Mouse (Mus musculus): ENCODE measurements around the gene Ugt1a2.
"Not testable (repeated sequence)": the region's sequence is repeated elsewhere in the genome, so short reads cannot be mapped to it uniquely, and the experiment has no call there.

Gene Ugt1a2

DNA sequence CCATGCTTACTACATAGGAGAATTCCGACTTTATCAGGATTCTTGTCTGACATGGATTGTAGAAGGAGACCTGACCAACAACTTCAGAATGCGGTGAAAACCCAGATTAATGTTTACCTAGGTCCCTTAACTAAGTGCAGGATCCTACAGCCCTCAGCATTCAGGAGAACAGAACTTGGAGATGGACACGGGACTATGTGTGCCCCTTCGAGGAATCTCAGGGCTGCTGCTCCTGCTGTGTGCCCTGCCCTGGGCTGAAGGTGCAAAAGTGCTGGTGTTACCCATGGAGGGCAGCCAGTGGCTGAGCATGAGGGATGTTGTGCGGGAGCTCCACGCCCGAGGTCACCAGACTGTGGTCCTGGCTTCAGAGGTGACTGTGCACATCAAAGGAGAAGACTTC is at the start of gene Ugt1a2:
TSS of gene Ugt1a2 (plus strand) at position 146 of the 400 bp plus-strand sequence.
- no peak for DNase-seq (ENCODE audit: extremely low read depth, low read depth)

DNA sequence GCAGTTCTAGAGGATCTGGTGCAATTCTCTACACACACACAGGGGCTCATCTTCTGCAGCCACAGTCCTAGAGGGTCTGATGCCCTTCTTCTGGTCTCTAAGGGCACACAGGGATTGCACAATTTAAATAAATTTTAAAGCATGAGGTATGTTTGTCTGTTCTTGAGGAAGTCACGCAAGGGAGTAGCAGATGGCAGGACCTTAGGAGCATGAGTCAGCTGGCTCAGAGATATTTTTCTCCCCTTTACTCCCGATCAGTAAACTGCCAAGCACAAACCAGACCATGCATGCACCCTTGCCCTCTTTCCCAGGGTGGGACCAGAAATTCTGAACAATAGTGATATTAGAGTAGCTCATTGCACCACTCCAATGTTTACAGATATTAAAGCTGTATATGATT is 42.0 kb upstream of the Ugt1a2 start:
- DNase-seq (ENCODE audit: extremely low read depth, low read depth) = no peak

DNA sequence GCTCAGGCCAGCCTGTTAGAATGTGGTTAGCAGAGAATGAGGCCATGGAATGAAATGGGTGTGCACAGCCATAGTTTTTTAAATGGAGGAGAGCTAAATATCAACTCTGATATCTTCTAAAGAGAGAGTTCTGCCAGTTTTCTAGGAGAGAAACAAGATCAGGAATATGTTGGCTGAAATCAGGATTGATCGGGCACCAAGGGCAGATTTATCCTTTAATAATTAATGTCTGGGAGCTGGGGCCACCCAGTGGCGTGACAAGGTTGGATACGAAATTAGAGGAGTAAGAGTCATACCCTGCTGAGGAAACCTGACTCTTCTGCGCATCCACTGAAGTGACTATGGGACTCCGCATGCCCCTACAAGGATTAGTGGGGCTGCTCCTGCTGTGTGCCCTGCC is 34.7 kb upstream of the Ugt1a2 start, which contains the start of gene Ugt1a5:
TSS of gene Ugt1a5 (plus strand) at position 302 of the 400 bp plus-strand sequence.
- DNase-seq (ENCODE audit: extremely low read depth, low read depth) = no peak

DNA sequence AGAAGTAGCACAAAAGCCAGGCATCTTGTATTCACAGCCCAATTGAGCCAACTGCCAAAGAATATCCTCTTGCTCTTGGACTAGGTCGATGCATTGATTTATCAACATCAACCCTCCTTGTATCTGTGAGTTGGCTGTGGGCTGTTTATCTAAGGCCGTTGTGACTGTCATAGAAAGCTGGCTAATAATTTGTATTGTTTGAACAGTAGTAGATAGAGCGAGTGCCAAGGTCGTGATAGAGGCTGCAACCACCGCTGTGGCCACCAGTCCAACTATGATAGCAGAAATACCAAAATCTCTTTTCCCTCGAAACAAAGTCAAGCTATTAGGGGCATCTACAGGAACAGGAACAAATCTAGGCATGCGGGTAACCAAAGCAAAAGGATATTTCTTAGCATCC is 28.2 kb upstream of the Ugt1a2 start:
- not testable (repeated sequence) for DNase-seq (ENCODE audit: extremely low read depth, low read depth)

DNA sequence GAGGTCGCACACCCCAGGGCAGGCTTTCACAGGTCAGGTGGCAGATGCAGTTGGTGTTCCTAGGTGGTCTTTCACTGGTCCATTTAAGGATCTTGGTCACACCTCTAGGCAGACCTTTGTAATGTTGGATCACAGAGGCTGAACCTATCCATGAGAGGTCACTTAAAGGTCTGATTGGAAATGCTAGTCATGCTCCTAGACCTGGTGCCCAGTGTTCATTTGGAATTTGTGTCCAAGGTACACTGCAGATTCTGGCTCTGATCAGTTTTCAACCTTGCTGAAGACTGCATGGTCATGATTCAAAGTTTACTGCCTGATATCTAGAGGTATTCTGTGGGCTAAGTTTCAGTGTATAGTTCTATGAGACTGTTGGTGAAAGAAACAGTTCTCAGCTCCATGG is 20.7 kb upstream of the Ugt1a2 start:
- no peak for DNase-seq (ENCODE audit: extremely low read depth, low read depth)

DNA sequence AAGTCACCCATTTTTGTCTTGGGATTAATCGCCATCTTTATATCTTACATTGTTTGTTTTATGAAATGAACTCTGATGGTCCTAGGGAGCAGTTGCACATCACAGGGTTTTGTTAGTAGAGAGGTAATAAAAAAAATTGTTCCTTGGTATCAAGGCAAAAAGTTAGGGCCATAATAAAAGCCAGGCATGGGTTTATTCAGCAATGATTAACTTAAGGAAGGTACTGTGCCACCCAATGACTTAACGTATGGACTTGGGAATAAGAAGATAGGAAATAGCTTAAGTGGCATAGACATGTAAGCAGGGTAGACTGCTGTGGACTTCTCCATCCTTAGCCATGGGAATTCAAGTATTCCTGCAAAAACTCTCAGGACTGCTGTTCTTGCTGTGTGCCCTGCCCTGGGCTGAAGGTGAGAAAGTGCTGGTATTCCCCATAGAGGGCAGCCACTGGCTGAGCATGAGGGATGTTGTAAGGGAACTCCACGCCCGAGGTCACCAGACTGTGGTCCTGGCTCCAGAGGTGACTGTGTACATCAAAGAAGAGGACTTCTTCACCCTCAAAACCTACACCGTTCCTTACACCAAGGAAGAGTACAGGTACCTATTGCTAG is 14.0 kb upstream of the Ugt1a2 start:
- no peak for DNase-seq (ENCODE audit: extremely low read depth, low read depth)

DNA sequence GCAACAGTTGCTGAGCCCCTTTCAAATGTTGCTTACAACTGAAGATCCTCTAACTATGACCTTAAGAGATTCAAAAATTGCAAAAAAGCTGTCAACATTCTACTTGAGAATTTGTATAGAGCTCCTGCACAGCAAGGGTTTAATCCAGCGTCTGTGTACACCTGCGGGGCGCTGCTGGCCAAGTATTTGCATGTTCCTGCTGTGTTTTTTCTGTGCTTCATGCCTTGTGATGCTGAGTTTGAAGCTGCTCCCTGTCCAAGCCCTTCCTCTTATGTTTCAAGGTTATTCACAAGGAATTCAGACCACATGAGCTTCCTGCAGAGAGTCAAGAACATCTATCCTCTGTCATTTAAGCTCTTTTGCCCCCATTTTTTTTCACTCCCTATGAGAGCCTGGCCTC is 8.3 kb upstream of the Ugt1a2 start:
- no peak for DNase-seq (ENCODE audit: extremely low read depth, low read depth)

DNA sequence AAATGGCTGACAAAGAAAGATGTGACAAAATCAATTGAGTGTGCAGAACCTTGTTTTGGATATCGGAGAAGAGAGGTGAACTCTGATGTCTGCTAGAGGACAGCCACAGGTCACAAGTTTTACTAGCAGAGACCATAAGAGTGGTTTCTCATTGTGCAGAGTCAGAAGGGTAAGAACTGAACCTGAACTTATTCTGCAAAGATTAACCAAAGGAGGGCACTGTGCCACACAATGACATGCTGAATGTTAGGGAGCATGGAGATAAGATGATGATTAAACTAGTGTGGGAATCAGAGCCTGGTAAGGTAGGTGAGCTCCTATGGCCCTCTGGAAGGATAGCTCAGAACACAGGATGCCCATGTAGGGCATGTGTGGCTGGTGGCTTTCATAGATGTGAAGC is 4.7 kb upstream of the Ugt1a2 start:
- no peak for DNase-seq (ENCODE audit: extremely low read depth, low read depth)

DNA sequence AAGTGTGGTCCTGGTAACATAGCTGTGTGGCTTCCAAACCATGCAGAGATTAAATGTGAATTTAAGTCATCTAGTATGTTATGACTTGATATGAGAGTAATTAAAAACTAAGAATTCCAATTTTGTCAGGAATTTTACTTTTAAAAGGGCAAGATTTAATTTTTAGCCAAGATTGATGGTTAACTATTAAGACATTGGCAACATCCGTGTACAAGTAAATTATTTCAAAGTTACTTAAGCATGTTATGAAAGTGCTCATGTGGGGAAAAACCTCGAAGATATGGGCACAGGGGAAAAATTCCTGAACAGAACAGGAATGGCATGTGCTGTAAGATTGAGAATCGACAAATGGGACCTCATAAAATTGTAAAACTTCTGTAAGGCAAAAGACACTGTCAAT is 3.0 kb upstream of the Ugt1a2 start:
- DNase-seq (ENCODE audit: extremely low read depth, low read depth) = no peak

DNA sequence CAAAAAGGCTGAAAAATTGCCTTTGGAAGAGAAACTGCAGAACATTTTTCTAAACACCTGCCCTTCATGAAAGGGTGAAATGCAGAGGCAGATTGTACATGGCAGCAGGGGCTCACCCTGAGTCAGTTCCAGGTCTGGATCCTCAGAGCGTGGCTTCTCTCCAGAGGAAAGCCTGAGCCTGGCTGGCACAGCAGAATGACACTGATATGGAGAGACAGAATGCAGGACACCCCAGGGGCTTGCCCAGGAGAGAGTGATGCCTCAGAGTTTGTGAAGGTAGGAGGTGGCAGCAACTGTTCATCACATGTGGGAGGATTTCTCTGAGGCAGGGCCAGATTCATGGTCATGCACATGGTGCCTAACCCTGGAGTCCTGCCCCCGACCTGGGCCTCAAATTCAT is 405 bp upstream of the Ugt1a2 start:
- DNase-seq (ENCODE audit: extremely low read depth, low read depth) = no peak

DNA sequence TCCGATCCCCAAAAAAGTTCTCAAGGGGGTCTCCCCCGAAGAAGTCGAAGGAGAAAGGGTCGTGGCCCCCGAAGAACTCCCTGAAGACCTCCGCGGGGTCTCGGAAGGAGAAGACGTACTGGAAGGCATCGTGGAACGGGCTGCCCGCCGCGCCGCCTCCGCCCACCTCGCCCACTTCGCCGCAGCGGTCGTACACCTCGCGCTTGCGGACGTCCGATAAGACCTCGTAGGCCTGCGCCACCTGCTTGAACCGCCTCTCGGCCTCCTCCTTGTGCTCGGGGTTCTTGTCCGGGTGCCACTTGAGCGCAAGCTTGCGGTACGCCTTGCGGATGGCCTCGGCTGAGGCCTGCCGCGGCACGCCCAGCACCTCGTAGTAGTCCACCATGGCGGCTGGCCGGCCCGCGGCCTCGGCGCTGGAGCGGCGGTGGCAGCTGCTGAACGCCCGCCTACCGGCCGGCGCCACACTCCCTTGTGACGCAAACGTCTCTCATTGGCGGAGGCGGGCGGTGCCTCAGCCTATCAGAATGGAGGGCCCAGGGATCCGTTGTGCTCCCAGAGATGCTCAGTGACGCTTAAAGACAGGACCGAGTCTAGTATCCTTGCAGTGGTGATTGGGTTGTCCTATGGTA is 5.0 kb downstream of the Ugt1a2 start, which contains the start of gene Dnajb3:
TSS of gene Dnajb3 (minus strand) at position 489 of the 629 bp plus-strand sequence.
- no peak for DNase-seq (ENCODE audit: extremely low read depth, low read depth)

DNA sequence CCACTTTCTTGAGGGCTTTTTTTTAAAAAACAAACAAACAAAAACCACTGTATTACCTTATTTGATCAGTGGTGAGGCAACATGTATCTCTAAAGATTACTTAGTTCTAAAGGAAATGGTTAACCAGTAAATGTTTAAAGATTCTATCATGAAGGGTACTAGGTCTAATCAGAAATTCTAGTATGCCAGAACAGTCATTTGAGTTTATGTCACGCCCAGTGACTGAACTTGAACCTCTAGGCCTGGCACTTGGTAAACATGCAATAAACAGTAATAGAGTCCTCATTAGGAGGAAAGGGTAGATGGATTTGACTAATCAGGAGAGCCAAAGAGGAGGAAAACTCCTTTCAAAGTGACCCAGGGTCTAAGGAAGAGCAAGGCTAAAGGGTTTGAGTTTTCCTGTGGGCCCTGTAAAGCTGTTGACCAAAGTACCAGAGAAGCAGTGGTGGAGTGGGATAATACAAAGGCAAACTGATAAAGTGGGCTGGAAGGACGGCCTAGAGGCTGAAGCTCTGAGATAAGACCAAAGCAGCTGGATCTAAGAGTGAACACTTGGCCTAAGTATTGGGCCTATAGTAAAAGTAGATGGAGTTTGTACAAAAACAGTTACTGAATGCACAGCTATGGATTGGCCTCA is 6.6 kb downstream of the Ugt1a2 start:
- peak; percentile 9 for DNase-seq (ENCODE audit: extremely low read depth, low read depth)

DNA sequence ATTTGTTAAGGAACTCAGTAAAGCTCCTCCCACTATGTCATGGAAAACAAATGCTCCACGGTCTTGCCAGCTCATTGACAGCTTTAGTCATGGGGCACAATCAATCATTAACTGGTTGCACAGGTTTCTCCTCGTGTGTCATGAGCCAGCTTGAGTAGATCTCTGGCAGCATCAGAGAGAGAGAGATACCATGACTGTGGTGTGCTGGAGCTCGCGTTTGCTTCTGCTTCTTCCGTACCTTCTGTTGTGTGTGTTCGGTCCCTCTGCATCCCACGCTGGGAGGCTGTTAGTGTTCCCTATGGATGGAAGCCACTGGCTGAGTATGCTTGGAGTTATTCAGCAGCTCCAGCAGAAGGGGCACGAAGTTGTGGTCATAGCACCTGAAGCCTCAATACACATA is 11.4 kb downstream of the Ugt1a2 start, which contains the start of gene Ugt1a1:
TSS of gene Ugt1a1 (plus strand) at position 148 of the 400 bp plus-strand sequence.
- DNase-seq (ENCODE audit: extremely low read depth, low read depth) = no peak

DNA sequence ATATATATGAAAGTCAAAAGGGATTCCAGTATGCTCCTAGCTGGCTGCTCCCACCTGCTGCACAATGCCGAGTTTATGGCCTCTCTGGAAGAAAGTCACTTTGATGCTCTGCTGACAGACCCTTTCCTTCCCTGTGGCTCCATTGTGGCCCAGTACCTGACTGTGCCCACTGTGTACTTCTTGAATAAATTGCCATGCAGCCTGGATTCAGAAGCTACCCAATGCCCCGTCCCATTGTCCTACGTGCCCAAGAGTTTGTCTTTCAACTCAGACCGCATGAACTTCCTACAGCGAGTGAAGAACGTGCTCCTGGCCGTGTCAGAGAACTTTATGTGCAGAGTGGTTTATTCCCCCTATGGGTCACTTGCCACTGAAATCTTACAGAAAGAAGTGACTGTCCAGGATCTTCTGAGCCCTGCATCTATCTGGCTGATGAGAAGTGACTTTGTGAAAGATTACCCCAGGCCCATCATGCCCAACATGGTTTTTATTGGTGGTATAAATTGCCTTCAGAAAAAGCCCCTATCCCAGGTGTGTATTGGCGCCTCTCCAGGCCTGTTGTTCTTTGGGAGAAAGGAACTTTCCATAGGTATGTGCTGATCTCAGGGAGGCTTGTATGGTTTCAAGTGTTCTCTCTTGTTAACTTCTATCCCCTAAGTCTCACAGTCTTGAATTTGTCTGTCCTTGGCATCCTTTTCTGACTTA is 12.1 kb downstream of the Ugt1a2 start:
- DNase-seq (ENCODE audit: extremely low read depth, low read depth) = no peak

DNA sequence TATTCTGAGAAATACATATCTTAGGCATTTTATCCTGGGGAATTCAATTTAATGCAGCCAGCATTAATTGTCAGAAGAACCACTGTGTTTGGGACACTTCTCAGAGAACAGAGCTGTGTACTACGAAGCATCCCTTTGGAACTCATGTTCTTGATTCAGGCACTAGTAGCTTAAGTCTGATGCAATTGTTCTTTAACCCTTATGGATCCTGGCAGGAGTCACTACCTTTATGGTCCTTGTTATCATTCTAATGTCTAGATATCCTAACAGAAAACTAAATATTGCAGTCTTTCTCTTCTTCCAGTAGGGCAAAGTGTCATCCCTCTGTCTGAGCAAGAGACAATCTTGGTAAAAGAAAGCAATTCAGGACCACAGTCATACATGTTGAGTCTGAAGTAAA is 12.7 kb downstream of the Ugt1a2 start:
- DNase-seq (ENCODE audit: extremely low read depth, low read depth) = no peak

DNA sequence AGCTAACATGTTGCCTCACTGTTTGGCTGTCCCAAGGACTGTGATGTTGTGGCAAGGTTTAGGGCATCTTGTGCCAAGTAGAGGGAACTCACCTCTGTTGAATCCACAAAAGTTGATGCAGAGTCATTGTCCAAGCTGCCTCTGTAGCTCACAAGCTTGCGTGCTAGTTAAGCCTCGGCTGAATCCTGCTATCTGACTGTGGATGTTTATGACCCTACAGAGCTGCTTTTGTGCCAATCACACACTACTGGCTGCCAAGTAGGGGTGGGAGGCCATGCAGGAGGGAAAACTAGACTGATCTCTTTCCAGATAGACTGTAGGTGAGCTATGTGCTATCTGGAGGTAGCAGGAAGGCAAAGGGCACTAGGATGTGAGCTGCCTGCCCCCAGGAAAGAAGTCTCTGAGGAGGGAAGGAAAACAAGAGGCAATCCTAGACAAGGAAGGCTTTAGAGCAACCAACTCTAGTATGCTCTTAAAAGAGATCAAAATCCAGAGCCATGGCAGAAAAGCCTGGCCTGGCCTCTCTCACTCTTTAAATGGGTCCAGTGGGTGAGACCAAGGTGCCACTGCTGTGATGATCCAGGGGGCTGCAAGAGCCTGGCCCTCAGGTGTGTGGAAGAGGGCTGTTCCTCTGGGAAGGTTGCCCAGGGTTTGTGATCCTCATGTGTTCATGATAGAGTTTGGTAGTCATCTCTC is 13.5 kb downstream of the Ugt1a2 start:
- DNase-seq (ENCODE audit: extremely low read depth, low read depth) = no peak

DNA sequence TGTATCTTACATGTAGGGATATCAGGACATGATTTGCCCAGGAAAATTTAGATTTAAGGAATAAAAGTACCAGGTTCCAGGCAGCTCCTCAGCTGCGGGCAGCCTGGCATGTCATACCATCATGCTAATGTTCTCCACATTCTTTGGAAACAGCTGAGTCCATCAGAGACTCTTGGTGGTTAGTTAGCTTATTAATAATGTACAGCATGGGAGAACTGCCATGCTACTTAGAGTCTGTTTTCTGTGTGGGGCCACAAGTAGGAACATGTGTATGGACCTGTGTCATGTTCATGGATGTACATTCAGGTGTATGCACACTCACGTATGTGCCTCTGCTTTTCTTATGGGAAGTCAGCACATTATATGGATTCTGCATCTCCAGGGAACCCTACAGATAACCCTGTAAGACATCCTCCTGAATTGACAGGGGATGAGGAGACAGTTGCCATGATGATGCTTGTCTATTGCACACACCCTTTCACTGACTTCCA is 14.1 kb downstream of the Ugt1a2 start:
- no peak for DNase-seq (ENCODE audit: extremely low read depth, low read depth)

DNA sequence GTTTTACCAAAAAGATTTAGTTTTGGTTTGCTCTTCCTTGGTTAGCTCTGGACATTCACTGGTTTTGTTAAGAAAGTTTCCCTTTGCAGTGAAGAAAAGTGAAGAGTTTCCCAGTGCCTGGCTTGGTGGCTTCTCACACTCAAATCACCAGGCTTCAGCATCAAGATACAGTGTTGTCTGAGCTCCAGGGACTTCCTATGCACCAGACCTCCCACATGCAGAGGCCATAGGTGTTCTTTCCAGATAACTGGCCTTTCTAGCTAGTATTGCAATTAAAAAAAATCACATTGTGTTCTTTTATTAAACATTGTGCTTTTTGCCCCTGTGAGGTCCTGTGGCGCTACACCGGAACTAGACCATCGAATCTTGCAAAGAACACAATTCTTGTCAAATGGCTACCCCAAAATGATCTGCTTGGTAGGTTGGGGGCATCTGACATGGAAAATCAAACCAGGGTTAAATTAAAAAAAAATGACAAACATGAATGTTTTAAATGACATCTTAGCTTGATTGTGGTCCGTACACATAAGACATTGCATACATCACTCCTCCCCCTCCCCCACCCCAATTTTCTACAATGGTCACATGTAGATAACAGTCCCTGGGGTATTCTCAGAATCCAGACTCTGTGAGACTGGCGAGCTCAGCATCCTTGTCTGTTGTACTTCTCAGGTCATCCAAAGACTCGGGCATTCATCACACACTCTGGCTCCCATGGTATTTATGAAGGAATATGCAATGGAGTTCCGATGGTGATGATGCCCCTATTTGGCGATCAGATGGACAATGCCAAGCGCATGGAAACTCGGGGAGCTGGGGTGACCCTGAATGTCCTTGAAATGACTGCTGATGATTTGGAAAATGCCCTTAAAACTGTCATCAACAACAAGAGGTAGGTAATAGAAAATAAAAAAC is 15.3 kb downstream of the Ugt1a2 start:
- DNase-seq (ENCODE audit: extremely low read depth, low read depth) = no peak

DNA sequence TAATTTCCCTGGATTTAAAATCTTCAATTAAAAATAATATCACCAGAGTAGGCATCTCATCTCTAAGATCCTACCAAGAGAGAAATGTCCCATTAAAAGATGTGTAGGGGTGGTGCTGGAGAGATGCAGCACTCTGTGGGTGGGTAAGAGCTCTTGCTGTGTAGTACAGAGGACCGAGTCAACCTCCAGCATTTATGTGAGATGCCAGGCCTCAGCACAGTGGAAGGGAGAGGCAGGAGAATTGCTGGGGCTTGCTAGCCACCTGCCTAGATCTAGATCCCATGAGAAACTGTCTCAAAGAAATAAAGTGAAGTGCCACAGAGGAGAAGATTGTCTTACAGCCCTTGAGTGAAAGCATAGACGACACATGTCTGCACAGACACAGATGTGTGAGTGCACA is 16.1 kb downstream of the Ugt1a2 start:
- DNase-seq (ENCODE audit: extremely low read depth, low read depth) = no peak

DNA sequence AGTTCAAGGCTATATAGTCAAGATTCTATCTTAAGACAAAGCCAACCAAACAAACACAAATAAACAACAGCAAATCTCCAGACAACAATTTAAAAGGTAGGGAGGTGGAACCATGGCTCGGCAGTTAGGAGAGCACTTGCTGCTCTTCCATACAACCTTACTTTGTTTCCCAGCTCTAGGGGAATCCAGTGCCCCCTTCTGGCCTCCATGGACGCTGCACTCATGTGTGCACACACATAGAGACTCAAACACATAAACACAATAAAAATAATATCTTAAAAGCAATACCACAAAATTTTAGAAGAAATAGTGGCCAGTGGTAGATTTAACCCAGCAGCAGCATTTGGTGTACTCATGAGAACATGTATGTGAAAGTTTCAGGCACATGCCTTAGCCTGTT is 16.7 kb downstream of the Ugt1a2 start:
- no peak for DNase-seq (ENCODE audit: extremely low read depth, low read depth)

Data from MEL-GATA-1-ER (cell line).